In the genomic region with DNA sequence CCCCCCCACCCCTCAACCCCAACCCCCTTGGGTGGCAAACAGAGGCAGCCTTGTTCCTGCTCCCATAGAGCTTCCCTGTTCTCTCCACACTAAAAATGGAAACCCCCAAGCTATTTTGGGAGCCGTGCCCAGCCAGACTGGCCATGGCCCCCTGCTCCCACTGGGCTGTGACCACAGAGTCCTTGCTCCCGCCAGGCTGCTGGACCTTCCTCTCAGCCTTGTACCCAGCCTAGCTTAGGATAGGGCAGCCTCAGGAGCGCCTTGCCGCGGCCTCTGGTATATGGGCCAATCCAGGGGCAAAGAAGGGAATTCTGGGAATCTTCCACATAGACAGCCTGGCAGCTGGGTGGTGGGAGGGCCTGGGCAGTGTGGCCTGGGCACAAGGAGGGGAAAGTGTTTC, we compare ENCODE assay signal across 8 mouse cellular contexts. TPM values are rescaled to one million over a fixed set of nuclear protein-coding genes. Genes with fewer than 3 reads are reported as not detected.
DNase-seq lines count a peak whose midpoint lies in the region; ATAC-seq and TF ChIP-seq lines count a peak whose summit lies in the region.

No protein-coding gene starts in this region.

- H3K9me3 ChIP-seq in embryonic facial prominence, embryonic 13.5 days = no peaks in the 10 kb centered on the region
- H3K9me3 ChIP-seq in heart, postnatal 0 days (replicated peaks; ENCODE audit: control insufficient read depth, low read length) = no peaks in the 10 kb centered on the region
- H3K9me3 ChIP-seq in liver, postnatal 0 days (ENCODE audit: low read length) = no peaks in the 10 kb centered on the region

- H3K36me3 ChIP-seq in kidney, adult 2 months (ENCODE audit: control insufficient read depth, insufficient read depth, low read length) = no peaks in the 10 kb centered on the region
- peaks cover 36% of the 10 kb centered on the region for H3K36me3 ChIP-seq in embryonic facial prominence, embryonic 13.5 days
- peaks cover 10% of the 10 kb centered on the region; the same call in 1 of the 2 replicates for H3K36me3 ChIP-seq in heart, postnatal 0 days (replicated peaks; ENCODE audit: control insufficient read depth, insufficient read depth, low read length)
- 0 out of 2 replicates have a peak, but pooled peaks cover 3% of the 10 kb centered on the region for H3K36me3 ChIP-seq in liver, postnatal 0 days (replicated peaks; ENCODE audit: insufficient read depth, low read length)

- H3K4me3 ChIP-seq in kidney, adult 2 months (ENCODE audit: insufficient read depth, low read depth, low read length) = no peak overlapping the region
- H3K4me3 ChIP-seq in embryonic facial prominence, embryonic 13.5 days = peak overlapping the region; percentile 71
- peak overlapping the region; percentile 69; the same call in 1 of the 2 replicates for H3K4me3 ChIP-seq in heart, postnatal 0 days (ENCODE audit: low read depth, low read length)
- H3K4me3 ChIP-seq in liver, postnatal 0 days (ENCODE audit: low read depth, low read length) = peak overlapping the region; percentile 13; the same call in 1 of the 2 replicates

- no peak for ATAC-seq in embryonic facial prominence, embryonic 13.5 days (ENCODE audit: insufficient number of reproducible peaks, insufficient read depth, low FRiP score, low TSS enrichment, low read depth)
- peak; percentile 34 for ATAC-seq in heart, postnatal 0 days (ENCODE audit: insufficient read depth, low read depth)
- no peak for ATAC-seq in liver, postnatal 0 days

- H3K4me1 ChIP-seq in kidney, adult 2 months (ENCODE audit: control insufficient read depth, insufficient read depth, low read length) = peaks cover 23% of the 10 kb centered on the region
- peaks cover 64% of the 10 kb centered on the region for H3K4me1 ChIP-seq in embryonic facial prominence, embryonic 13.5 days
- H3K4me1 ChIP-seq in heart, postnatal 0 days (ENCODE audit: control insufficient read depth, insufficient read depth) = peaks cover 48% of the 10 kb centered on the region
- peaks cover 20% of the 10 kb centered on the region for H3K4me1 ChIP-seq in liver, postnatal 0 days (ENCODE audit: insufficient read depth)

- peak; percentile 49 for DNase-seq in kidney, adult 2 months
- DNase-seq in kidney, adult 8-10 months = no peak
- no peak for DNase-seq in heart, postnatal 0 days (ENCODE audit: low spot score)
- peak; percentile 89 for DNase-seq in layer of hippocampus, adult 9-11 months
- DNase-seq in liver, postnatal 0 days = no peak
- peak; percentile 60 for DNase-seq in testis, postnatal 10 days (ENCODE audit: low spot score)
- no peak for DNase-seq in thymus, postnatal 4 days

- WGBS in kidney, adult 2 months = 40% methylated on average over 5 of the region's 5 CpGs
- WGBS in embryonic facial prominence, embryonic 13.5 days = 33% methylated on average over 5 of the region's 5 CpGs
- 35% methylated on average over 5 of the region's 5 CpGs for WGBS in heart, postnatal 0 days
- WGBS in liver, postnatal 0 days (ENCODE audit: insufficient replicate concordance) = 52% methylated on average over 5 of the region's 5 CpGs

- peak overlapping the region; percentile 90 for H3K27ac ChIP-seq in kidney, adult 2 months (ENCODE audit: insufficient read depth, low read depth, low read length)
- H3K27ac ChIP-seq in embryonic facial prominence, embryonic 13.5 days = peak overlapping the region; percentile 100
- peak overlapping the region; percentile 88 for H3K27ac ChIP-seq in heart, postnatal 0 days (ENCODE audit: low read depth)
- H3K27ac ChIP-seq in liver, postnatal 0 days (ENCODE audit: low read depth) = peak overlapping the region; percentile 91

- peak overlapping the region; percentile 97 for H3K9ac ChIP-seq in embryonic facial prominence, embryonic 13.5 days
- peak overlapping the region; percentile 79; the same call in 1 of the 2 replicates for H3K9ac ChIP-seq in heart, postnatal 0 days (replicated peaks; ENCODE audit: low read depth, low read length)
- no peak overlapping the region; the same call in 1 of the 2 replicates for H3K9ac ChIP-seq in liver, postnatal 0 days (replicated peaks)

- no peak for TF ChIP-seq CTCF in kidney, adult 2 months (conservative IDR thresholded peaks at IDR 0.05; ENCODE audit: insufficient read depth, insufficient read length, low read depth, low read length)
- no peak for TF ChIP-seq CTCF in heart, postnatal 0 days (IDR thresholded peaks at IDR 0.05; ENCODE audit: low read depth)
- no peak for TF ChIP-seq CTCF in liver, postnatal 0 days (IDR thresholded peaks at IDR 0.05; ENCODE audit: low read depth)

- no peak for TF ChIP-seq EP300 in heart, postnatal 0 days (IDR thresholded peaks at IDR 0.05; ENCODE audit: low read depth)
- no peak for TF ChIP-seq EP300 in liver, postnatal 0 days (IDR thresholded peaks at IDR 0.05; ENCODE audit: low read depth)

- no peaks in the 10 kb centered on the region for H3K27me3 ChIP-seq in kidney, adult 2 months (replicated peaks; ENCODE audit: control insufficient read depth, insufficient read depth, low read length)
- H3K27me3 ChIP-seq in embryonic facial prominence, embryonic 13.5 days = no peaks in the 10 kb centered on the region
- H3K27me3 ChIP-seq in heart, postnatal 0 days (ENCODE audit: control insufficient read depth, insufficient read depth, low read length) = no peaks in the 10 kb centered on the region
- peaks cover 31% of the 10 kb centered on the region for H3K27me3 ChIP-seq in liver, postnatal 0 days (ENCODE audit: insufficient read depth, low read length)

- H3K4me2 ChIP-seq in embryonic facial prominence, embryonic 13.5 days = peak overlapping the region; percentile 81
- H3K4me2 ChIP-seq in heart, postnatal 0 days (ENCODE audit: low read depth, low read length) = peak overlapping the region; percentile 94
- H3K4me2 ChIP-seq in liver, postnatal 0 days (ENCODE audit: low read depth, low read length) = peak overlapping the region; percentile 81

- TF ChIP-seq POLR2A in kidney, adult 2 months (IDR thresholded peaks at IDR 0.05; ENCODE audit: low read depth, low read length) = no peak

RNA-seq across cellular contexts. Expression of a gene that starts 2.6 kb away (rescaled TPM):
- polyA plus RNA-seq in kidney, adult 2 months (2012; rRNA removed) = 16.7 and 21.7 TPM in 2 replicates
- 13.1 and 13.2 TPM in 2 replicates for polyA plus RNA-seq in embryonic facial prominence, embryonic 13.5 days (2015; fragmentation: Nextera tagmentation; extraction: Ambion mirVana)
- 26.1 and 54.3 TPM in 2 replicates for total RNA-seq in heart, postnatal 0 days (2014; rRNA removed; ENCODE audit: low replicate concordance)
- polyA plus RNA-seq in heart, postnatal 0 days (2015; fragmentation: Nextera tagmentation; extraction: Ambion mirVana) = 3.0 and 3.3 TPM in 2 replicates
- polyA plus RNA-seq in liver, postnatal 0 days (2015; fragmentation: Nextera tagmentation; extraction: Ambion mirVana) = 1.9 and 2.2 TPM in 2 replicates

RNA-seq across cellular contexts. Expression of a gene that starts 15.4 kb away (rescaled TPM):
- polyA plus RNA-seq in kidney, adult 2 months (2012; rRNA removed) = 42.4 and 80.7 TPM in 2 replicates
- polyA plus RNA-seq in embryonic facial prominence, embryonic 13.5 days (2015; fragmentation: Nextera tagmentation; extraction: Ambion mirVana) = 686 and 706 TPM in 2 replicates
- total RNA-seq in heart, postnatal 0 days (2014; rRNA removed; ENCODE audit: low replicate concordance) = 70.4 and 74.5 TPM in 2 replicates
- 490 and 527 TPM in 2 replicates for polyA plus RNA-seq in heart, postnatal 0 days (2015; fragmentation: Nextera tagmentation; extraction: Ambion mirVana)
- 283 and 284 TPM in 2 replicates for polyA plus RNA-seq in liver, postnatal 0 days (2015; fragmentation: Nextera tagmentation; extraction: Ambion mirVana)

RNA-seq across cellular contexts. Expression of a gene that starts 15.5 kb away (rescaled TPM):
- polyA plus RNA-seq in kidney, adult 2 months (2012; rRNA removed) = 11.4 and 11.7 TPM in 2 replicates
- polyA plus RNA-seq in embryonic facial prominence, embryonic 13.5 days (2015; fragmentation: Nextera tagmentation; extraction: Ambion mirVana) = 14.1 and 14.6 TPM in 2 replicates
- total RNA-seq in heart, postnatal 0 days (2014; rRNA removed; ENCODE audit: low replicate concordance) = 11.6 and 19.5 TPM in 2 replicates
- polyA plus RNA-seq in heart, postnatal 0 days (2015; fragmentation: Nextera tagmentation; extraction: Ambion mirVana) = 14.3 and 14.6 TPM in 2 replicates
- polyA plus RNA-seq in liver, postnatal 0 days (2015; fragmentation: Nextera tagmentation; extraction: Ambion mirVana) = 8.9 and 9.1 TPM in 2 replicates

RNA-seq across cellular contexts. Expression of a gene that starts 23.9 kb away (rescaled TPM):
- polyA plus RNA-seq in kidney, adult 2 months (2012; rRNA removed) = 20.2 and 20.9 TPM in 2 replicates
- 26.8 and 29.6 TPM in 2 replicates for polyA plus RNA-seq in embryonic facial prominence, embryonic 13.5 days (2015; fragmentation: Nextera tagmentation; extraction: Ambion mirVana)
- 17.1 and 31.2 TPM in 2 replicates for total RNA-seq in heart, postnatal 0 days (2014; rRNA removed; ENCODE audit: low replicate concordance)
- polyA plus RNA-seq in heart, postnatal 0 days (2015; fragmentation: Nextera tagmentation; extraction: Ambion mirVana) = 11.1 and 11.7 TPM in 2 replicates
- polyA plus RNA-seq in liver, postnatal 0 days (2015; fragmentation: Nextera tagmentation; extraction: Ambion mirVana) = 6.1 and 6.7 TPM in 2 replicates

RNA-seq across cellular contexts. Expression of a gene that starts 38.3 kb away (rescaled TPM):
- 45.2 and 46.7 TPM in 2 replicates for polyA plus RNA-seq in kidney, adult 2 months (2012; rRNA removed)
- 13.3 and 13.7 TPM in 2 replicates for polyA plus RNA-seq in embryonic facial prominence, embryonic 13.5 days (2015; fragmentation: Nextera tagmentation; extraction: Ambion mirVana)
- total RNA-seq in heart, postnatal 0 days (2014; rRNA removed; ENCODE audit: low replicate concordance) = 21.6 and 44.2 TPM in 2 replicates
- polyA plus RNA-seq in heart, postnatal 0 days (2015; fragmentation: Nextera tagmentation; extraction: Ambion mirVana) = 14.5 and 14.6 TPM in 2 replicates
- 13.3 and 14.3 TPM in 2 replicates for polyA plus RNA-seq in liver, postnatal 0 days (2015; fragmentation: Nextera tagmentation; extraction: Ambion mirVana)

Comparison
In these comparisons a context has a peak if more than half of its experiments do, and no peak if none do; other contexts are left out.
1. DNase-seq: peak in kidney, adult 2 months (single experiment), layer of hippocampus, adult 9-11 months (single experiment) and testis, postnatal 10 days (single experiment); none in kidney, adult 8-10 months (0 of 2), heart, postnatal 0 days (single experiment), liver, postnatal 0 days (single experiment) and thymus, postnatal 4 days (single experiment).
2. Peak in every context shown above with its lines, with median percentiles within 50 percentile points of each other: H3K27ac ChIP-seq and H3K4me2 ChIP-seq.